Mouse (Mus musculus): ENCODE data around the gene Mecr.
A peak's percentile ranks its signal among the peaks of the same experiment; 100 is the strongest.

Mecr gene

GRCm38 (mm10) chr4:131836351-131836881 lies 6.9 kb upstream of the Mecr start:
- DNase-seq (ENCODE audit: low read depth, low spot score) = peak; percentile 71

GRCm38 (mm10) chr4:131836891-131837491 lies 6.3 kb upstream of the Mecr start:
- DNase-seq (ENCODE audit: low read depth, low spot score) = peak; percentile 53

- peak; percentile 91 for DNase-seq (ENCODE audit: low read depth, low spot score)
Measured at GRCm38 (mm10) chr4:131837872-131838524, 5.3 kb upstream of the Mecr start, which contains the start of gene Ptpru. Gene Ptpru (minus strand): TSS chr4:131838288.

GRCm38 (mm10) chr4:131845991-131846778 lies 2.9 kb downstream of the Mecr start:
- DNase-seq (ENCODE audit: low read depth, low spot score) = no peak

- DNase-seq (ENCODE audit: low read depth, low spot score) = no peak
Measured at GRCm38 (mm10) chr4:131848082-131848481, 4.8 kb downstream of the Mecr start.

- no peak for DNase-seq (ENCODE audit: low read depth, low spot score)
Measured at GRCm38 (mm10) chr4:131849986-131850638, 6.8 kb downstream of the Mecr start.

- DNase-seq (ENCODE audit: low read depth, low spot score) = no peak
Measured at GRCm38 (mm10) chr4:131854950-131855349, 11.7 kb downstream of the Mecr start.

- peak; percentile 84 for DNase-seq (ENCODE audit: low read depth, low spot score)
Measured at GRCm38 (mm10) chr4:131860492-131861340, 17.4 kb downstream of the Mecr start.

GRCm38 (mm10) chr4:131861341-131861739 lies 18.1 kb downstream of the Mecr start:
- no peak for DNase-seq (ENCODE audit: low read depth, low spot score)

GRCm38 (mm10) chr4:131872672-131873292 lies 29.5 kb downstream of the Mecr start:
- DNase-seq (ENCODE audit: low read depth, low spot score) = no peak

- DNase-seq (ENCODE audit: low read depth, low spot score) = peak; percentile 98
Measured at GRCm38 (mm10) chr4:131873293-131874168, 30.3 kb downstream of the Mecr start, which contains the start of gene Srsf4. Gene Srsf4 (plus strand): TSS chr4:131873617.

- DNase-seq (ENCODE audit: low read depth, low spot score) = no peak
Measured at GRCm38 (mm10) chr4:131874169-131874536, 30.9 kb downstream of the Mecr start.

GRCm38 (mm10) chr4:131874567-131874966 lies 31.3 kb downstream of the Mecr start:
- no peak for DNase-seq (ENCODE audit: low read depth, low spot score)

GRCm38 (mm10) chr4:131875242-131875641 lies 32.0 kb downstream of the Mecr start:
- no peak for DNase-seq (ENCODE audit: low read depth, low spot score)

- DNase-seq (ENCODE audit: low read depth, low spot score) = no peak
Measured at GRCm38 (mm10) chr4:131876836-131877235, 33.6 kb downstream of the Mecr start.

GRCm38 (mm10) chr4:131879692-131880091 lies 36.4 kb downstream of the Mecr start:
- no peak for DNase-seq (ENCODE audit: low read depth, low spot score)

- DNase-seq (ENCODE audit: low read depth, low spot score) = no peak
Measured at GRCm38 (mm10) chr4:131881306-131881705, 38.0 kb downstream of the Mecr start.

- DNase-seq (ENCODE audit: low read depth, low spot score) = no peak
Measured at GRCm38 (mm10) chr4:131883571-131883970, 40.3 kb downstream of the Mecr start.

- no peak for DNase-seq (ENCODE audit: low read depth, low spot score)
Measured at GRCm38 (mm10) chr4:131885376-131885775, 42.1 kb downstream of the Mecr start.

Measured in ZHBTc4 (cell line).